Mouse (Mus musculus): ENCODE results near the gene Trim66. TPM values are rescaled to one million over a fixed set of nuclear protein-coding genes. Genes with fewer than 3 reads are reported as not detected.

Gene Trim66
- polyA plus RNA-seq, 2 experiments = 0.03 TPM

GRCm38 (mm10) chr7:109445012-109445411, 62.9 kb downstream of the Trim66 start:
- H3K27ac ChIP-seq = no peak overlapping the region
- peaks cover 4% of the 10 kb centered on the region for H3K27me3 ChIP-seq (ENCODE audit: control insufficient read depth, insufficient read depth, low read length)
- ATAC-seq (ENCODE audit: insufficient read depth) (no peak), DNase-seq (ENCODE audit: low read depth in 3 of 3, low spot score in 3 of 3) (peak in 1 of 3 experiments; percentile 3)
- no peak overlapping the region for H3K9ac ChIP-seq (replicated peaks)
- H3K4me2 ChIP-seq (ENCODE audit: low read depth) = no peak overlapping the region
- 6% methylated on average over 6 of the region's 6 CpGs for WGBS (ENCODE audit: insufficient replicate concordance)
- H3K4me3 ChIP-seq (ENCODE audit: insufficient read depth in 1 of 2, low read depth in 2 of 2, low read length in 2 of 2) = no peak overlapping the region
- TF ChIP-seq CTCF (IDR thresholded peaks at IDR 0.05; ENCODE audit: low read depth) (peak; percentile 59), EP300 (IDR thresholded peaks at IDR 0.05; ENCODE audit: low read depth) (no peak)
- H3K9me3 ChIP-seq (ENCODE audit: control insufficient read depth, low read length) = no peaks in the 10 kb centered on the region
- no peaks in the 10 kb centered on the region for H3K4me1 ChIP-seq (replicated peaks; ENCODE audit: control insufficient read depth in 2 of 2, insufficient read depth in 2 of 2, low read length in 1 of 2)
- H3K36me3 ChIP-seq (replicated peaks; ENCODE audit: control insufficient read depth, insufficient read depth, low read depth) = no peaks in the 10 kb centered on the region

GRCm38 (mm10) chr7:109442739-109443138, 65.2 kb downstream of the Trim66 start:
- ATAC-seq (ENCODE audit: insufficient read depth) (no peak), DNase-seq (ENCODE audit: low read depth in 3 of 3, low spot score in 3 of 3) (no peak)
- H3K36me3 ChIP-seq (replicated peaks; ENCODE audit: control insufficient read depth, insufficient read depth, low read depth) = no peaks in the 10 kb centered on the region
- H3K27ac ChIP-seq = no peak overlapping the region
- no peak overlapping the region for H3K4me3 ChIP-seq (ENCODE audit: insufficient read depth in 1 of 2, low read depth in 2 of 2, low read length in 2 of 2)
- H3K27me3 ChIP-seq (ENCODE audit: control insufficient read depth, insufficient read depth, low read length) = peaks cover 27% of the 10 kb centered on the region
- no peak for TF ChIP-seq CTCF (IDR thresholded peaks at IDR 0.05; ENCODE audit: low read depth)
- TF ChIP-seq EP300 (IDR thresholded peaks at IDR 0.05; ENCODE audit: low read depth) = no peak
- H3K9me3 ChIP-seq (ENCODE audit: control insufficient read depth, low read length) = no peaks in the 10 kb centered on the region
- H3K4me1 ChIP-seq (replicated peaks; ENCODE audit: control insufficient read depth in 2 of 2, insufficient read depth in 2 of 2, low read length in 1 of 2) = no peaks in the 10 kb centered on the region
- no peak overlapping the region for H3K4me2 ChIP-seq (ENCODE audit: low read depth)
- WGBS (ENCODE audit: insufficient replicate concordance) = 63% methylated on average over 5 of the region's 5 CpGs
- H3K9ac ChIP-seq (replicated peaks) = no peak overlapping the region

- Histone ChIP-seq H3K4me1 (replicated peaks; ENCODE audit: control insufficient read depth in 2 of 2, insufficient read depth in 2 of 2, low read length in 1 of 2) (no peaks in the 10 kb centered on the region), H3K4me2 (ENCODE audit: low read depth) (no peak overlapping the region), H3K36me3 (replicated peaks; ENCODE audit: control insufficient read depth, insufficient read depth, low read depth) (no peaks in the 10 kb centered on the region), H3K4me3 (ENCODE audit: insufficient read depth in 1 of 2, low read depth in 2 of 2, low read length in 2 of 2) (no peak overlapping the region), H3K27me3 (ENCODE audit: control insufficient read depth, insufficient read depth, low read length) (peaks cover 29% of the 10 kb centered on the region), H3K9ac (replicated peaks) (no peak overlapping the region), H3K9me3 (ENCODE audit: control insufficient read depth, low read length) (no peaks in the 10 kb centered on the region), H3K27ac (no peak overlapping the region)
- WGBS (ENCODE audit: insufficient replicate concordance) = 70% methylated on average over 9 of the region's 9 CpGs
- DNase-seq (ENCODE audit: low read depth in 3 of 3, low spot score in 3 of 3) = no peak
- TF ChIP-seq EP300 (IDR thresholded peaks at IDR 0.05; ENCODE audit: low read depth) (no peak), CTCF (IDR thresholded peaks at IDR 0.05; ENCODE audit: low read depth) (no peak)
- no peak for ATAC-seq (ENCODE audit: insufficient read depth)
Observed at GRCm38 (mm10) chr7:109440697-109441269, 67.2 kb downstream of the Trim66 start.

- 2% methylated on average over 62 of the region's 62 CpGs for whole genome bisulfite sequencing (ENCODE audit: insufficient replicate concordance)
- no peak for TF ChIP-seq EP300 (IDR thresholded peaks at IDR 0.05; ENCODE audit: low read depth)
- no peak for TF ChIP-seq CTCF (IDR thresholded peaks at IDR 0.05; ENCODE audit: low read depth)
- no peak within 1 kb of the TSS for H3K27ac ChIP-seq
- no peak for ATAC-seq (ENCODE audit: insufficient read depth)
- H3K9ac ChIP-seq (replicated peaks) = no peak within 1 kb of the TSS
- no peaks in the 10 kb centered on the region for H3K36me3 ChIP-seq (replicated peaks; ENCODE audit: control insufficient read depth, insufficient read depth, low read depth)
- no peaks in the 10 kb centered on the region for H3K4me1 ChIP-seq (replicated peaks; ENCODE audit: control insufficient read depth in 2 of 2, insufficient read depth in 2 of 2, low read length in 1 of 2)
- no peaks in the 10 kb centered on the region for H3K9me3 ChIP-seq (ENCODE audit: control insufficient read depth, low read length)
- DNase-seq (ENCODE audit: low read depth in 3 of 3, low spot score in 3 of 3) = no peak
- H3K4me3 ChIP-seq (ENCODE audit: insufficient read depth in 1 of 2, low read depth in 2 of 2, low read length in 2 of 2) = peak within 1 kb of the TSS; percentile 15 to 23; a peak in 3 of 4 replicates
- peak within 1 kb of the TSS; percentile 48 for H3K4me2 ChIP-seq (ENCODE audit: low read depth)
- H3K27me3 ChIP-seq (ENCODE audit: control insufficient read depth, insufficient read depth, low read length) = peaks cover 29% of the 10 kb centered on the region
Observed at GRCm38 (mm10) chr7:109438781-109439591, 68.9 kb downstream of the Trim66 start, which contains the start of gene Stk33. Gene Stk33, minus strand, starts transcription at chr7:109439081.

- Histone ChIP-seq H3K4me1 (replicated peaks; ENCODE audit: control insufficient read depth in 2 of 2, insufficient read depth in 2 of 2, low read length in 1 of 2) (no peaks in the 10 kb centered on the region), H3K27me3 (ENCODE audit: control insufficient read depth, insufficient read depth, low read length) (no peaks in the 10 kb centered on the region), H3K4me3 (ENCODE audit: insufficient read depth in 1 of 2, low read depth in 2 of 2, low read length in 2 of 2) (no peak overlapping the region), H3K4me2 (ENCODE audit: low read depth) (no peak overlapping the region), H3K36me3 (replicated peaks; ENCODE audit: control insufficient read depth, insufficient read depth, low read depth) (no peaks in the 10 kb centered on the region), H3K27ac (no peak overlapping the region), H3K9ac (replicated peaks) (no peak overlapping the region), H3K9me3 (ENCODE audit: control insufficient read depth, low read length) (no peaks in the 10 kb centered on the region)
- TF ChIP-seq EP300 (IDR thresholded peaks at IDR 0.05; ENCODE audit: low read depth) (no peak), CTCF (IDR thresholded peaks at IDR 0.05; ENCODE audit: low read depth) (peak; percentile 18; the same call in 1 of the 2 replicates)
- no peak for DNase-seq (ENCODE audit: low read depth in 3 of 3, low spot score in 3 of 3)
- 51% methylated on average over 3 of the region's 3 CpGs for WGBS (ENCODE audit: insufficient replicate concordance)
- ATAC-seq (ENCODE audit: insufficient read depth) = no peak
Observed at GRCm38 (mm10) chr7:109424422-109425159, 83.3 kb downstream of the Trim66 start.
